Mouse (Mus musculus) liver, postnatal 0 days (tissue): ENCODE measurements at regions not wholly inside any gene's neighbourhood (a gene's known extent, or its start where the extent isn't known, plus 50 kb on each side); places are given as distances from the start of the nearest gene placed in this dataset.

Experiments
- CTCF ChIP-seq: sonication (generic); IDR thresholded peaks from 2 replicates; pipeline ENCODE4 v1.5.1; 2016; ENCODE audit warnings: antibody characterized with exemption, low read depth
- EP300 ChIP-seq: IDR thresholded peaks from 2 replicates; pipeline ENCODE4 v1.6.1; 2016; ENCODE audit warnings: antibody characterized with exemption, low read depth, mild to moderate bottlenecking

GRCm38 (mm10) chr5:103343869-103344268, 81.1 kb upstream of the Ptpn13 start:
- no peak for TF ChIP-seq EP300
- TF ChIP-seq CTCF, result peak; percentile 60
